Mouse (Mus musculus) monocyte, adult 5-6 weeks (primary cell): ENCODE results near the gene Fam3c. TPM values are rescaled to one million over a fixed set of nuclear protein-coding genes. Genes with fewer than 3 reads are reported as not detected.

Source experiments
- ATAC-seq: fragments of 153-309, 156-312 bp; replicated peaks from 2 replicates; pipeline ENCODE4 v1.8.0; 2017; ENCODE audit warnings: mild to moderate bottlenecking; ENCODE audit not compliant: low TSS enrichment, insufficient number of reproducible peaks, severe bottlenecking, poor library complexity, low FRiP score
- total RNA-seq: library from RNA; stranded (forward); fragments of 200-1000, 200-491, 200-594 nt; gene quantifications from 3 replicates; pipeline ENCODE4 v1.2.3, GENCODE M21; 2017

The Fam3c gene
- total RNA-seq, 1 experiment from 2014 or later: 40.8 TPM

DNA sequence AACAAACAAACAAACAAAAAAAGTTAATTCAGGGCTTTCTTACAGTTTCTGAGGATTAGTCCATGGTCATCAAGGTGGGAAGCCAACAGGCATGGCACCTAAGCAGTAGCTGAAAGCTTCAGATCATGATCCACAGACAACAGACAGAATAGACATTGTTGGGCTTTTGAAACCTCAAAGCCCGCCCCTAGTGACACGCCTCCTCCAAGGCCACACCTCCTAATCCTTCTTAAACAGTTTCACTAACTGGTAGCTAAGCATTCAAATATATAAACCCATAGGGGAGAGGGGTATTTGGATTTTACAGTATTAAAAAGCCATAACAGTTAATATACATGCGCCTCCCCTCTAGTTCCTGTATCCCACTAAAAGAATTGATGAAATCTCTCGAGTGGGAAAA is 1.3 kb upstream of the Fam3c start:
- no peak for ATAC-seq

DNA sequence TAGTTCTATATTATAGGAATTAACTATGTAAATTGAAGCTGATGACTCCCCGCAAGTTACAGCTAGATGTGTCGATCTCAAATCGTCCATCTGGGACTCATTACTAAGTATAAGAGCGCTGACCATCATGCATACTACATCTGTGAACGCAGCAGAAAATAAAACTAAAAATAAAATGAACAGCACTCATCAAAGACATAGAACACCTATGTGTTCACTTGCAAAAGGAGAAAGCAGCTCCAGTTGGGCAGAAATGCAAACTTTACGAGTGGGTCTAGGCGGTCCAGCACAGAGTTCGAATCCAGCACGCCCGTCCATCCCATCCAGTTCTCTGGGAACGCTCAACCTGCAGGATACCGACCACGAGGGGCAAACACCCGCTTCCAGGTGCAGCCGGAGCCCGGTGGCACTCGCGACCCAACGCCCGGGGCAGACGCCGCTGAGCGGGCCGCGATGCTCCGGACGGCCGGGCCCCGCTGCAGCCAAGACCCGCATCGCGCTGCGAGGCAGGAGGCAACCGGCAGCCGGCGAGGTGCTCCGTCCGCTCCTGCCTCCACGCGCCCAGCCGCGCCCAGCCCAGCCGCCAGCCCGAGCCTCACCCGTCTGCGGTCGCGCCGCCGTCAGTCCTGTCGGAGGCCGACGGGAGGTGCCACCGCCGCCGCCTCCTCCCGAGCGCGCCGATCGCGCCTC is 502 bp downstream of the Fam3c start:
- no peak for ATAC-seq

DNA sequence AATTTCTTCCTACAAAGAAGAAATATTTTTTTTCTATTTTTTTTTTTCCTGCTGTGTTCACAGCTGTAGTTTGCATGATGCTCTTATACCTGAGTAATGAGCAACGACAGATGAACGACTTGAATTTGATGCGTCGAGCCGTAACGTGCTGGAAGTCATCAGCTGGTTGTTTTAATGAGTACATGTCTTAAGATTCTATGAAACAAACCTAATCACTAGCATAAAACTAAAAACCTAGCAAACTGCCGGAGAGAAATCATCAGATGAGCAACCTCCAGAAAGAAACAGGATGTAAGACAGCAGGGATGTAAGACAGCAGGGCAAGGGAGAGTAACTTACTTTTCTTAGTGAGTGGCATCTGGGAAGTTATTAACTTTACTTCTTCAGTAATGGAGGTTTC is 1.4 kb downstream of the Fam3c start:
- ATAC-seq: no peak

DNA sequence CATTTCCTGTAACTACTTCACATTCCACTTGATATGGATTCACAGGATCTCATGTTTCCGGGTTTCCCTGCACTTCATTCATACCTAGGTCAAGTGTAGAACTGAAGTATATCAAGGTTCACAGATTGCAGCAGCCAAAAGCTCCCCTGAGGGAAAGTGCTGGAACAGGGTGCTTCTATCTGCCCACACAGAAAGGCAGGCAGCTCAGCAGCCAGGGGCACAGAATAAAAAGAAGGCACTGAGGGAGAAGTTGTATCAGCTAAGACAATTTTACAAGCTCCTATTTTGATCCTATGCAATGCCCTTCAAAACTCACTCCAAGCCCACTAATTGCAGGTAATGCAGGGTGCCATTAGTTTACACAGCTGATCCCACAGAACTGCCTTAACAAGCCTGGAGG is 2.0 kb downstream of the Fam3c start:
- no peak for ATAC-seq

DNA sequence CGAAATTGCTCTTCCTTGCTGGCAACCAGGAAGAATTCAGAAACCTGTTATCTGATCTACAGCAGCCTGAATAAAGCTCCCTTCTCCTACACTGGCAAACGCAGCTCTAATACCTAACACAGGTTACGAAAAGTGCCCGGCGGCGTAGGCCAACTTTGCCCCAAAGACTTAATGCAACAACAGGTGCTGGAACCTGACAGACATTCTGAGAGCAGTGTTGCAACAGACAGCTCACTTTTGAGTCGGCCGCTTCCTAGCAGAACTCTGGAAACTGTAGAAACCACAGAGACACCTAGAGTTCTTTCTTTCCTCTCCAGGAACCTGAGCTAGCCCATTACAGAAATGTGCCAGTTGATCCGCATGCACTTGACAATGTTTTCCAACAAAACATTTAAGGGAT is 4.5 kb downstream of the Fam3c start:
- ATAC-seq: no peak

DNA sequence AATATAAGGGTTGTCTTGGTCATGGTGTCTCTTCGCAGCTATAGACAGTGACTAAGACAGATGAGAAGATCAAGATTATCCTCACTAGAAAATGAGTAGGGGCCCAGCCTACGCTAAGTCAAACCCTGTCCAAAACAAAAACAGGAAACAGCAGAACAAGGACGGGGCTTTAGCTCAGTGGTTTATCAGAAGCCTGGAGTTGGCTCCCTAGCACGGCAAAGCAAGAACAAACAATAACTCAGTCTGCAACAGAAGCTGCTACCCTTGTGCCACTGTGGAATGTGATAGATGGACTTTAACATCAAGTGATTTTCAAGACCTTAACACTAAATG is 5.8 kb downstream of the Fam3c start:
- ATAC-seq: no peak

DNA sequence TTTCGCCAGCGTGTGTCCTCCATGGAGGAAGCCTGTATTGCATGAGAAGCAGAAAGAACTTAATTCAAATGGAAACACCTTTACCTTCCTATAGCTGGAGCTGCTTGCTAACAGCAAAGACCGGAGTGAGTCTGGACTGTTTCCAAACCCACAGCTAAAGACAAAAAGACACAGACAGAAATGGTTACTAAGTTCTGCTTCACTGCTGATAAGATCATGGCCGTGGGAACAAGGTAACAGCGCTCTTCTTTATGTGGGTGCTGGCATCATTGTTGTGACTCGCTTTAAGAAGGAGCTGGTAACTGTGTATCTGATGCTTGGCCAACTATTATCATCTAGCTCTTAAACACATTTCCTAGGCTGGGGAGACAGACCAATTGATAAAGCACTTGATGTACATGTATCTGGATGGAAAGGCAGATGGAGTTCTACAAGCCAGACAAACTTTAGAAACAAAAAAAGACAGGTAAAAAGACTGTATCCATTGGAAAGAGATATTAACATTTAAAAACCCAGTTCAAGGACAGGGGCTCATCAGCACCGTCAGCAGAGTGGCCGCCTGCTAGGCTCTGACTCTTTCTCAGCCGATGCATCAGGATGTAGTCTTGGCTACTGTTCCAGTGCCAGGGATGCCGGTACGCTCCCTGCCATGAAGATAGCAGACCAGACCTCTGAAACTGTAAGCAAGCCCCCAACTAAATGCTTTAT is 6.4 kb downstream of the Fam3c start:
- ATAC-seq: no peak

DNA sequence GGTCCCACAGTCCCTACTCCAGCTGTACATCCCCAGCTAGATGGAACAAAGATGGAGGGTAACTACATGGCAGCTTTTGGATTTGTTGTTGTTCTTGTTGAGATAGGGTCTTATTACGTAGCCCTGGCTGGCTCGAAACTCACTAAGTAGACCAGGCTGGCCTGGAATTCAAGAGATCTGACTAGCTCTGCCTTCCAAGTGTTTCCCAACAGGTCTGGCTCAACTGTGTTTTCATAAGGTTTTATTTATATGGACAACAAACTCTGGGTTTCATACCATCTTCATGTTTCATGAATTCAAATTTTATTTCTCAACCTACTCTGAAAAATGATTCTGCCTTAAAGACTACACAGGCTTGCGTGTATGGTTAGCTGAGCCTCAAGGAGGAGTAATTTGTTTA is 7.1 kb downstream of the Fam3c start:
- no peak for ATAC-seq

DNA sequence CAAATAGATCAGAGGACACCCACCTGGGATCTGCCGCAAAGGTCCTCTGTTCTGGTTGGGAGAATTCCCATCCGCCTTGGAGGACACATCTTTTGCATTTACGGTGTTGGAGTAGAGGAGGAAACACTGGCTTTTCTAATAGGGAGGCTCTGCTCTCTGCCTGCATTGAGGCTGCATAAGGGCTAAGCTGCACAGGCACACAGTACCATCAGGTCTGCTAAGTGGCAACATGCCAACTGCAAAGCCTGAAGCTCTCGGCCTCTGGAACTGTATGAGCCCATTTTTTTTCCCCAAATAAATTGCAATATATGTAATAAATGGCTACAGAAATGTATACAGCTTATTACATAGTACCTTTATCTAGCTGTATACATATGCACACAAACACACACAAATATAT is 7.9 kb downstream of the Fam3c start:
- no peak for ATAC-seq

DNA sequence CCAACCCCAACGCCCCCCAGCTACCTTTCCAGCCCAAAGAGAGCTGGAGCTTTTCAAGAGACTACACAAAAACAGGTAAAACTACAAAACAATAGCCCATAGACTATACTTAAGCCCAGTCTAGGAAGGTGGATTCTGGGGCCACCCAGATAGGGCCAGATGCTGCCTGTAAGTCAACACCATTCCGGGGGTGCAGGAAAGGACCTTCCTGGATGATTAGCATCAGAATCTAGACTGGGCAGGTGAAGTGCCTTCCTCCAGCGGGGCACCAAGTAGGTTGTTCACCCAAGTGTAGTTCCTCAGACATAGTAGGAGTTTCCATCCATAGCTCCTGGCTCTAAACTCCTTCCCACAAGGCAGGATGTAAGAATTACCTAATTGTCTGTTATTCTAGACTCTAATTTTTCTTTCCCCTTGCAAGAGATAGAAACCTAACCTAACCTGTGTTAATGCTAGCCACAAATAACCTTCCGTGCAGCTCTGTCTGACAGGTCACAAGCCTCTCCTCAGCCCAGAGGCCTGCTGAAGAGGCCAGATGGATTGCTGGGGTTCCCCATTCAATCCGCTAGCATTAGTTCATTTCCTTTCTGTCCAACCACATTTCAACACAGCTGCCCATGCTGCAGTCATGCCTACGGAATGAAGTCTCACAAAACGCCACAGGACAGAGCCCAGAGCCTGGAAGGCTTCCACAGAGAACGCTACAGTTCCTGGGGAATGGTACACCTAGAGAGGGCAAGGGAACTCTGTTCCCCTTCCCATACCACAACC is 8.7 kb downstream of the Fam3c start:
- no peak for ATAC-seq

DNA sequence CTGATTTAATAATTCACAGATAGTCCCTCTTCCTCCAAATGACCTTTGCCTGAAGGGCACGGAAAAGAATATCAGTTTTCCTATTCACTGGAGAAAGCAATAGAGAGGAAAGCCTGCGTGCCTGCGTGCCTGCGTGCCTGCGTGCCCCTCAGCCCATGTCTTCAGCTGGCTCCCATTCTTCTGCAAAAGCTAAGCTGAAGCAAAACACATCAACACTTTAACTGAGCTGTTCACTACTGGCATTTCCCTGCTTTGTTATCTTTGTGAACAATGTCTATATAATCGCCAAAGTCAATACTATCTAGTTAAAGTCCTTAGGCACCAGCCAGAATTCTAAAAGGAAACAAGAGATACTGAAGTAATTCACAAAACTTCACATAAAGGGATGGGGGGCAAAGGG is 11.6 kb downstream of the Fam3c start:
- ATAC-seq: no peak

DNA sequence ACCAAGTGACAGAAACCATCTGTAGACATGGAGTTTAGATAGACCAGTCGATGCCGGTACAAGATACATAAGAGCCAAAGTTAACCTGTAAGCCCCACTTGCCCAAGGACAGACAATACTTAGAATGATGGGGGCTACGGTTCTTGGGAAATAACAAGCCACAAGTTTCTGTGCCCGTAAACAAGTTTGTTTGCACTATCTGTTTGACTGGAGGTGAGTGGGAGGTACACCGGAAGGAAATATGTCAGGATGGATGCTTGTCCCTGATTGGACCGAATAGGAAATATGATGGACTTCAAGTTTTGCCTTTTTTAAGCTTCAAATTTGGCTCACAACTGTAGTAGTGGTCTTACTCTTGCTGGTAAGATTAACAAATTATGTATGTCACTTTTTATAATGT is 12.3 kb downstream of the Fam3c start:
- no peak for ATAC-seq

DNA sequence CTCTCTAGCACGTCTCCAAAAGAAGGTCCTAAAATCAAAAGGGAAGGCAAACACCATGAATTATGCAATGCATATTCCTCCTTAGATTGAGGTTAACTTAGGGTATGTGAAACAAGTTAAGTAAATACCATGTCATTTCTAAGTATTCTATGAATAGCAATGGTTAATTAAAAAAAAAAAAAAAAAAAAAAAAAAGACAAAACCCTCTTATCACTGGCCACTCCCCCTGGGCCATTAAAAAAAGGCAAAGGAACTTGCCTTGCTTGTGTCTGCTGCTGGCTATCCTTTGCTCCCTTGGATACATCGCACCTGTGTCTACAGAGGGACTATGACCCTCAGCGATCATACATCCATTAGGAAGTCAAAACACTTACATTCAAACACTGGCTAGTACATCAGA is 12.8 kb downstream of the Fam3c start:
- ATAC-seq: no peak

DNA sequence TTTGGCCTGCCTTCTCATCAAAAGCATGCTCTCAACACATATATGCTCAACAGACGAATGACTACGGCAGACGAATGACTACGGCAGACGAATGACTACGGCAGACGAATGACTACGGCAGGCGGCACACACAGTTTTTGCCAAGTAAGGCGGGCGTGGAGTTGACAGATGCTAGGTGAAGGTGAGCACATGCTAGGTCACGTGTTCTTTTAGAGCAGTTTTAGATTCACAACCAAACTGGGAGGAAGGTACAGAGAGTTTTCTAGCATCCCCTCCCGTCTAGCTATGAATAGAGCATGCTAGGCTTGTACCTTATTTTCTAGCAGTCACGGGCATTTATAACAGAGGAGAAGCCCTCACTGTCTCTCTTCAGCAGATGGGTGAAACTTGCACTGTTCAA is 15.3 kb downstream of the Fam3c start:
- no peak for ATAC-seq

DNA sequence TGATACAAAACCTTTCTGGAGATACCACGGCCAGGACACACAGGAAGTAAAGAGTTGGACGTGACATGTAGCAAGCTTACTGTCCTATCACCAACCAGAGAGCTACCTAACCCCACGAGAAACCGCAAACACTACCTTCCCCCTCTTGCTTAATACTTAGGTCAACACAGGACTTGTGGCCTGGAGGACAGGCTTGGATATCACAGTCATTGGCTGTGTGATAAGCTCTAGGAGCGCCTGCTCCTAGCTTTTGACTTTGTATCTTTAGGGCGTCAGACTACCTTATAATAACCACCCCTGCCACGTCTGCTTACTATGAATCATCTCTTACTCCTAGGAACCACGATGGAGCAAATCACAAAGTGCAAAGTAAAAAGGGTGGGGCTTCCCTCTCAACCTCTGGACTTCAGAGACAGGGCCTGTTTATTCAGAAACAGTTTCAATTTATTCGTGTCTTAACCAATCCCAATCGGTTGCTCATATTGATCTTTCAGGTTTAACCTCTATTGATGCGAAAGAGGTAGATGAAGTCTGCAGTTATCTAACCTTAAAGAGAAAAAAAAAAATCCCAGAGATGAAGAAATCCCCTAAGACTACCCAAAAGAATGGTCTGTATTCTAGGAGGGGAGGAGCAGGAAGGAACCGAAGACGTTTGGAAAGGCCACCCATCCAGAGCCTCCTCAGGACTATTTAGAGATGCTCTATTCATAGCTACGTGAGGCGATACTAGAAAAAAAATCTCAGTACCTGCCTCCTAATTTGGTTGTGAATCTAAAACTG is 16.1 kb downstream of the Fam3c start:
- ATAC-seq: no peak

DNA sequence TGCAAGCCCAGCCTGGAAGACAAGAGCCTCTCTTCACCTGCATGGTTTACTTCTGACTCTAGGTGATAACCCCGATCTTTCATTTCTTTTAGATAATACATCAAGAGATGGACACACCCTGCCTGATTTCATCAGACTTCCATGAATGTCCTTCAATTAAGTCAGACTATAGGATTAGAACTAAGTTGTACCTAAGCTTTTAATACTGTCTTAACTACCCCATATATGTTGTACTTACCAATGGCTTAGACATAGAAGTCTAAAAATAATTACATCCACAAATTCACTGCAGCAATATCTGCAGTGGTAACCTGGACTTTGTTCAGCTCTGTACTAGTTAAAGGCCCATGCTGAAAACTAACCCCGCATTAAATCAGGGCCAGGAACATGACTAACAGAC is 23.5 kb downstream of the Fam3c start:
- no peak for ATAC-seq

DNA sequence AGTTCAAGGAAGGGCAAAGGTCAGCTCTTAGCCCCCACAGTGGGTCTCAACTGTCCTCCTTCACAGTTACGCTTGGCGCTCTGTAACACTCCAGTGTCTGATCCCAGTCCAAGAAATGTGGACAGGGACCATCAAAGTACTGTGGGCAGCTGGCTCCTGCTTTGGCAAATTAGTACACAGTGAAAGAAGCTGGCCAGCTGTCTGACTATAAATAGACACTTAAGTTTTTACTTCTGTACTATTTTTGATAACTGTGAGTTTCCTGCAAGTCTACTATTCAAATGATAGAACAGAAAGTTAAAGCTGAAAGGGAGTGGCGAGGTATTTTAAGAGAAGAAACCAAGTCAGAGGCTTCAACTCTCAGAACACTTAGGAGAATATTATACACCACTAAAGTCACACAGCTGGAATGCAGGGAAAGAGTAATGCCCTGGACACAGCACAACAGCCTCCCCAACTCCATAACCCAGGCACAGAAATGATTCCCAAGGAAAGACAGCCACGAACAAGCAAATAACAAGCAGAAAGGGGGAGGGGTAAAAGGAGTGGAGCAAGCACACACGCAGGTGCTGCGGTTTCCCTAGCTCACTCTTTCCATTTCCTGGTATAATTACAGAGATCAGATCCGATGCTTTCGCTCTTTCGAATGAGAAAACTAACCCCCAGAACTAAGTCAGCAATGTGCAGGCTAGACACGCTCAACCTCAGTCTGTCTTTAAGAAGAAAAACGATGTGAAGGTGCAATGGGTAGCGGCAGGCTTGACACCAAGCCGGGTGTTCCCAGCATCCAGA is 25.7 kb downstream of the Fam3c start:
- no peak for ATAC-seq

DNA sequence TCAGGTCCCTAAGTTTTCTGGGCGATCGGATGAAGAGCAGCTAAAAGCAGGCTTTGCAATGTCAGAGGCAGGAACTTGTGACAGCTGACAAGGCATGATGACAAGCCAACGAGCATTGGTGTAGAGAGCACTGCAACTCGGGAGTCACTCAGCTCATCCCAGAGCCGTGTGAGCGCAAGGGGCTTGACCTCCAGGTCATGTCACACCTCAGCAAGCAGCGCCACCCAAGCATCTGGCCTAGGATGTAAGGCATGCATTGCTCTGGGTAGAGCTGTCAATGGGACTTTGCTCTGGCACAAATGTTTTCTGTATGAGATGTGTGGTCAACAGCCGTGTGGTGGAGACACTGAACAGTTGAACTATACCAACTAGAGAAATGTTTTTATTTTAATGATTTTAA is 28.1 kb downstream of the Fam3c start:
- ATAC-seq: no peak

DNA sequence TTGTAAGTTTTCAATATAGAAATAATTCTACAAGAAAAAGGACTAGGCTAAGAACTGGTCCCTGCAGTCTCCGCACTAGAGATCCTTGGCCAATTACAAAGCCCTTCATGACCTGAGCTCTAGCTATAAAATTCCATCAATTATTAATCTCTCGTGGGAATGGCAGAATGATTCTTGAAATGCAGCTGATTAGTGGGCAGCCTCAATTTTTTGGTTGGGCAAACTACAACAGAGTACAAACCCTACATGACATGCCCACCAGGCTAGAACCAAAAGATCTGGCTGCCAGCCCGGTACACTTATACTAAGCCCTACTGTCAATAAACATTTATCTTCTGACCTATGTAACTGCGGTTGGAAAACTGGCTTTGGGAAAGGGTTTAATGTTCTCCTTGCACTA is 29.0 kb downstream of the Fam3c start:
- ATAC-seq: no peak
